Mouse (Mus musculus): ENCODE measurements at regions not wholly inside any gene's neighbourhood (a gene's known extent, or its start where the extent isn't known, plus 50 kb on each side); places are given as distances from the start of the nearest gene placed in this dataset.

GRCm38 (mm10) chr15:51570631-51571030 lies 2314.1 kb upstream of the Gm7489 start:
- TF ChIP-seq CTCF (IDR thresholded peaks at IDR 0.05): no peak
- TF ChIP-seq EP300 (IDR thresholded peaks at IDR 0.05): no peak

All from lung, postnatal 0 days (tissue).